Mouse (Mus musculus) limb, embryonic 10.5 days (tissue): Measurements from ENCODE around the gene Itga11. TPM values are rescaled to one million over a fixed set of nuclear protein-coding genes. Genes with fewer than 3 reads are reported as not detected.

Experiments used
- DNase-seq: peaks from one replicate; pipeline ENCODE4 v3.0.0-alpha.2; 2017; ENCODE audit warnings: low spot score
- H3K27ac ChIP-seq: fragments of 300-500 bp; sonication (generic); 2 replicates; pipeline ENCODE4 v1.5.1; 2016; ENCODE audit warnings: mild to moderate bottlenecking
- H3K27me3 ChIP-seq: fragments of 300-500 bp; sonication (generic); 2 replicates; pipeline ENCODE4 v1.6.1; 2016; ENCODE audit warnings: low read depth, mild to moderate bottlenecking; ENCODE audit not compliant: poor library complexity, severe bottlenecking
- H3K36me3 ChIP-seq: fragments of 300-500 bp; sonication (generic); 2 replicates; pipeline ENCODE4 v1.6.1; 2016; ENCODE audit warnings: mild to moderate bottlenecking, moderate library complexity
- H3K4me1 ChIP-seq: fragments of 300-500 bp; sonication (generic); 2 replicates; pipeline ENCODE4 v1.6.1; 2016
- H3K4me3 ChIP-seq: fragments of 300-500 bp; sonication (generic); 2 replicates; pipeline ENCODE4 v1.5.1; 2016; ENCODE audit warnings: mild to moderate bottlenecking, moderate library complexity
- H3K9me3 ChIP-seq: fragments of 300-500 bp; sonication (generic); replicated peaks from 2 replicates; pipeline ENCODE4 v1.6.1; 2016; ENCODE audit warnings: mild to moderate bottlenecking
- WGBS: fragments of 180-500 bp; shearing (Covaris S2); methylation state at CpG from one replicate; pipeline ENCODE4 v1.1.7; 2016; 5-methylcytosine and 5-hydroxymethylcytosine counted together
- polyA plus RNA-seq: library from polyadenylated mRNA; unstranded; fragments of >200 nt; fragmentation: Nextera tagmentation; extraction: Ambion mirVana; gene quantifications from 2 replicates; pipeline ENCODE4 v1.2.1, GENCODE M21; 2016

Gene Itga11
- polyA plus RNA-seq, 1 experiment from 2014 or later, result 2.2 TPM

DNA sequence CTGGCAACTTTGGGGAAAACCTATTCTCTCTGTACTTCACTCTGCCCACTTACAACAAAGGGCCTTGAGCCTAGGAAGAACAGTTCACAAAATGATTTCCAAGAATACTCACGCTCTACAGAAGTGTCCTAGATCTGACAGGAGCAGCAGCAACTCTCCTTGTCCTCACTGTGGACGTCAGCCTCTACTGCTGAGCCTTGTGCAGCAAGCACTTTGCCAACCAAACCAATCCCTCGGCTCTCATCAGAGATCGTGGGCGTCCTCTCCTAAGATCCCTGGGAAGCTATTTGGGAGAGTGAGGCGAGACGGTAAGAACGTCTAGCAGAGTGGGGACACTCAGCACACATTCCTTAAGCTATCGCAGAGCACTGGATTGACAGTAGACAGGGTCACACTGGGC lies 17.6 kb downstream of the Itga11 start:
- WGBS, result 76% methylated on average over 9 of the region's 9 CpGs
- Histone ChIP-seq H3K27ac (no peak overlapping the region), H3K4me3 (no peak overlapping the region), H3K27me3 (no peaks in the 10 kb centered on the region), H3K9me3 (no peaks in the 10 kb centered on the region), H3K4me1 (peaks cover 12% of the 10 kb centered on the region), H3K36me3 (no peaks in the 10 kb centered on the region)
- DNase-seq, result no peak

DNA sequence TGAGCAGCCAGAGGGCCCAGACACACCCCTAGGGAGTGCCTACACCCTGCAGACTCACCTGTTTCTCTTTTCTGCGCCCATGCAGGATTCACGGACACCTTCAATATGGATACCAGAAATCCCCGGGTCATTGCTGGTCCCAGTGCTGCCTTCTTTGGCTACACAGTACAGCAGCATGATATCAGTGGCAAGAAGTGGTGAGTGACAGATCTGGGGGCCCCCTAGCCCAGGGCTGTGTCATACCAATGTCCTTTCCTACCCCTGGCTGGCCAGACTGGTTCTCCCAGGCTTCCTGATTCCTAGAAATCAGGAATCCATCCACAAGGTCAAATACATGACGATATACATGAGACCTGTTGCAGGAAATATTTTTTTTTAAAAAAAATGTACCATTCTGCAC lies 19.2 kb downstream of the Itga11 start:
- Histone ChIP-seq H3K36me3 (no peaks in the 10 kb centered on the region), H3K4me3 (no peak overlapping the region), H3K4me1 (peaks cover 12% of the 10 kb centered on the region), H3K9me3 (no peaks in the 10 kb centered on the region), H3K27me3 (no peaks in the 10 kb centered on the region), H3K27ac (no peak overlapping the region; the same call in 1 of the 2 replicates)
- WGBS, result 93% methylated on average over 4 of the region's 4 CpGs
- DNase-seq, result no peak

- Histone ChIP-seq H3K27ac (peak overlapping the region; percentile 76; the same call in 1 of the 2 replicates), H3K4me3 (no peak overlapping the region), H3K27me3 (no peaks in the 10 kb centered on the region), H3K36me3 (no peaks in the 10 kb centered on the region), H3K4me1 (peaks cover 36% of the 10 kb centered on the region), H3K9me3 (no peaks in the 10 kb centered on the region)
- WGBS, result 87% methylated on average over 4 of the region's 4 CpGs
- DNase-seq, result no peak
Measured at GRCm38 (mm10) chr9:62707267-62707666, 29.6 kb downstream of the Itga11 start.

- no peak overlapping the region for H3K4me3 ChIP-seq
- H3K27ac ChIP-seq, result peak overlapping the region; percentile 76
- H3K4me1 ChIP-seq, result peaks cover 41% of the 10 kb centered on the region
- no peaks in the 10 kb centered on the region for H3K9me3 ChIP-seq
- no peak for DNase-seq
- no peaks in the 10 kb centered on the region for H3K36me3 ChIP-seq
- 15% methylated on average over 6 of the region's 6 CpGs for WGBS
- H3K27me3 ChIP-seq, result no peaks in the 10 kb centered on the region
Measured at GRCm38 (mm10) chr9:62707870-62708269, 30.2 kb downstream of the Itga11 start.

GRCm38 (mm10) chr9:62709983-62710382 lies 32.4 kb downstream of the Itga11 start:
- Histone ChIP-seq H3K4me3 (no peak overlapping the region), H3K27ac (no peak overlapping the region), H3K36me3 (no peaks in the 10 kb centered on the region), H3K9me3 (no peaks in the 10 kb centered on the region), H3K4me1 (peaks cover 41% of the 10 kb centered on the region), H3K27me3 (no peaks in the 10 kb centered on the region)
- 89% methylated on average over 5 of the region's 5 CpGs for WGBS
- DNase-seq, result no peak

GRCm38 (mm10) chr9:62712374-62712773 lies 34.7 kb downstream of the Itga11 start:
- peak overlapping the region; percentile 54; the same call in 1 of the 2 replicates for H3K27ac ChIP-seq
- H3K4me3 ChIP-seq, result no peak overlapping the region
- peaks cover 37% of the 10 kb centered on the region for H3K4me1 ChIP-seq
- 86% methylated on average over 6 of the region's 6 CpGs for WGBS
- no peak for DNase-seq
- no peaks in the 10 kb centered on the region for H3K27me3 ChIP-seq
- no peaks in the 10 kb centered on the region for H3K36me3 ChIP-seq
- H3K9me3 ChIP-seq, result no peaks in the 10 kb centered on the region

DNA sequence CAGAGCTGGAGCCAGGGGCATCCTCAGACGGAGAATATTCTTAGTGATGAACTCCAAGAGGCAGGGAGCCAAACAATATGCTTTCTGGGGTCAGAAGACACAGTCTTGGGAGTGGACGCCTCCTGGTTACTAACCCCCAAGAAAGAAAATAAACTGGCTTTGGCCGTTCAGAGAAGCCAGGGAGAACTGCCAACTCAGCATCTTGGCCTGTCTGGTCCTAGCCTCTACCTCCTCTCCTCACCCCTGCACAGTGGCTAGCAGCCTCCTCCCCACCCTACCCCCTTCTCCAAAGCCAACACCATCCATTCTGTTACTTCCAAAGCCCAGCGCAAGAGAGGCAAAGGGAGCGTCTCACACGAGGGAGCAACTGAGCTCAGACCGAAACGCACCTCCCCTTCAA lies 35.4 kb downstream of the Itga11 start:
- Histone ChIP-seq H3K27me3 (no peaks in the 10 kb centered on the region), H3K36me3 (no peaks in the 10 kb centered on the region), H3K9me3 (no peaks in the 10 kb centered on the region), H3K4me1 (peaks cover 37% of the 10 kb centered on the region), H3K4me3 (no peak overlapping the region), H3K27ac (no peak overlapping the region)
- DNase-seq, result no peak
- WGBS, result 85% methylated on average over 8 of the region's 8 CpGs

- 56% methylated on average over 3 of the region's 3 CpGs for WGBS
- Histone ChIP-seq H3K27me3 (no peaks in the 10 kb centered on the region), H3K36me3 (no peaks in the 10 kb centered on the region), H3K27ac (no peak overlapping the region), H3K4me1 (peaks cover 37% of the 10 kb centered on the region), H3K9me3 (no peaks in the 10 kb centered on the region), H3K4me3 (no peak overlapping the region)
- DNase-seq, result no peak
Measured at GRCm38 (mm10) chr9:62714336-62714735, 36.7 kb downstream of the Itga11 start.

DNA sequence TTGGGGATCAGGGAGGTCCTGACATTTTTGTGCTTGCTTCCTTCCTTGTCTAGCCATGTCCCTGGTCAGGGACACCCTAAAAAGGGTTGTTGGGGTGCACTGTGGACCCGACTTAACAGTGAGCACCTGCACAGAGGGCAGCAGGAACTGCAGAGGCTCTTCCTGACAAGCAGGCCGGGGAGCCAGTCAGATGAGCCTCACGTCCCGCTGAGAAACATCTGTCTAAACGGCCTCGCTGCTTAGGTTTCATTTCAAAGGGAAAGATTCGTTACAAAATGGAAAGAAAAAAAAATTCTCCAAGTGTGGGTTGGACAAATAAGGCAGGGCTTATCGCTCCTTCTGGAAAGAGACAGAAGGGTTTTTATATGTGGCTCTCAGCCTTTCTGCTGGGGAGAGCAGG lies 40.4 kb downstream of the Itga11 start:
- H3K4me3 ChIP-seq, result no peak overlapping the region
- H3K4me1 ChIP-seq, result peaks cover 49% of the 10 kb centered on the region
- 57% methylated on average over 8 of the region's 8 CpGs for WGBS
- no peaks in the 10 kb centered on the region for H3K27me3 ChIP-seq
- H3K27ac ChIP-seq, result peak overlapping the region; percentile 78
- DNase-seq, result no peak
- H3K36me3 ChIP-seq, result no peaks in the 10 kb centered on the region
- H3K9me3 ChIP-seq, result no peaks in the 10 kb centered on the region

- peak; percentile 68 for DNase-seq
- Histone ChIP-seq H3K9me3 (no peaks in the 10 kb centered on the region), H3K36me3 (no peaks in the 10 kb centered on the region), H3K4me1 (peaks cover 78% of the 10 kb centered on the region), H3K4me3 (no peak overlapping the region), H3K27ac (peak overlapping the region; percentile 87), H3K27me3 (no peaks in the 10 kb centered on the region)
- WGBS, result 73% methylated on average over 2 of the region's 2 CpGs
Measured at GRCm38 (mm10) chr9:62721791-62722190, 44.2 kb downstream of the Itga11 start.

DNA sequence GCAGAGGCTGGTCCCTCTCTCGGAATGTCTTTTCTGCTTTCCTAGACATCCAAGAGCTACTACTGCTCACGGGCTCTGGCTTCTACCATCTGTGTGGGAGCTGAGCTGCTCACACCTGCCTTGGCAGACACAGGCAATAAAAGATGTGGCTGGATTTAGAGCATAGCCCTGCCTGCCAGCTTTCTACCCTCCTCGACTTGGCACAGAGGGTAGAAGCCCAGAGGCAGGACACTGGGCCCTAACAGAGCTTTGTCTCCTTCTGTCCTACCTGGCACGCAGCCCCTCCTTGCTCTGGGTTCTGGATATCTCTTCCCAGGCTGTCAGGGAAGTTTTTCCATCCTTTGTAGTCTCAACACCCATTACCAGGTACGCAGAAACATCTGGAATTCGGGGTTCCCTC lies 45.1 kb downstream of the Itga11 start:
- Histone ChIP-seq H3K4me1 (peaks cover 72% of the 10 kb centered on the region), H3K27me3 (0 out of 2 replicates have a peak, but pooled peaks cover 4% of the 10 kb centered on the region), H3K4me3 (no peak overlapping the region; the same call in 1 of the 2 replicates), H3K9me3 (no peaks in the 10 kb centered on the region), H3K27ac (peak overlapping the region; percentile 87), H3K36me3 (no peaks in the 10 kb centered on the region)
- peak; percentile 38 for DNase-seq
- 68% methylated on average over 6 of the region's 6 CpGs for WGBS

- Histone ChIP-seq H3K36me3 (no peaks in the 10 kb centered on the region), H3K27ac (peak overlapping the region; percentile 87), H3K4me3 (no peak overlapping the region), H3K27me3 (0 out of 2 replicates have a peak, but pooled peaks cover 4% of the 10 kb centered on the region), H3K9me3 (no peaks in the 10 kb centered on the region), H3K4me1 (peaks cover 58% of the 10 kb centered on the region)
- 89% methylated on average over 9 of the region's 9 CpGs for WGBS
- DNase-seq, result no peak
Measured at GRCm38 (mm10) chr9:62724175-62724574, 46.5 kb downstream of the Itga11 start.

GRCm38 (mm10) chr9:62725247-62725646 lies 47.6 kb downstream of the Itga11 start:
- H3K36me3 ChIP-seq, result no peaks in the 10 kb centered on the region
- H3K9me3 ChIP-seq, result no peaks in the 10 kb centered on the region
- peak; percentile 63 for DNase-seq
- 0 out of 2 replicates have a peak, but pooled peaks cover 4% of the 10 kb centered on the region for H3K27me3 ChIP-seq
- H3K4me1 ChIP-seq, result peaks cover 53% of the 10 kb centered on the region
- WGBS, result 13% methylated on average over 5 of the region's 5 CpGs
- no peak overlapping the region for H3K4me3 ChIP-seq
- H3K27ac ChIP-seq, result peak overlapping the region; percentile 87

DNA sequence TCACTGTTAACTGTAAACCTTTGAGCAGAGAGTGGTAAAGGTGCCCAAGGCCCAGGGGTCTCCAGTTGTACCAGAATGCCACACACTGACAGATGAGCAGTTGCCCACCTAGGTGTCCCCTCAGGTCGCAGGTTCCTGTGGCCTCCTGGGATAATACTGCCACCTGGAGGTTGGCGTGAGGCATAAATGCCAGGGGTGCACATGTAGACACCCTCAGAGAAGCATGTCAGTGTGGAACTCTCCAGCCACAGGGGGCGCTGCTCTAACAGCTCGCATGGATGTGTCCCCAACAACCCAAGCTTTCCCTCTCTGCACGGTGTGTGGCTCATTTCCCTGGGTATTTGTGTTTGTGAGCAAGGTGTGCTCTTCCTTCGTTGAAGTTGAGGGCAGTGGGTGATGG lies 48.8 kb downstream of the Itga11 start:
- WGBS, result 58% methylated on average over 6 of the region's 6 CpGs
- Histone ChIP-seq H3K9me3 (no peaks in the 10 kb centered on the region), H3K27me3 (0 out of 2 replicates have a peak, but pooled peaks cover 4% of the 10 kb centered on the region), H3K4me1 (peaks cover 45% of the 10 kb centered on the region), H3K4me3 (no peak overlapping the region), H3K36me3 (no peaks in the 10 kb centered on the region), H3K27ac (0 out of 2 replicates have a peak overlapping the region, but pooled peaks have one; percentile 39)
- DNase-seq, result peak; percentile 55
